Mouse (Mus musculus): Measurements from ENCODE around the gene Tgfbr3. TPM values are rescaled to one million over a fixed set of nuclear protein-coding genes. Genes with fewer than 3 reads are reported as not detected.

Gene Tgfbr3
- total RNA-seq, 2 experiments from 2014 or later: 1.7 to 5.6 TPM

Other genes starting within 250 kb of the Tgfbr3 start
- gene Brdt, start 41.5 kb upstream of the Tgfbr3 start, total RNA-seq (2015): 0.05 and 0.68 TPM in 2 replicates
- 0.30 and 0.58 TPM in 2 replicates for gene Brdt, start 41.5 kb upstream of the Tgfbr3 start, total RNA-seq (2017)
- gene Ephx4, start 113.1 kb upstream of the Tgfbr3 start, total RNA-seq (2015): not detected in 2 replicates
- not detected in 2 replicates for gene Ephx4, start 113.1 kb upstream of the Tgfbr3 start, total RNA-seq (2017)
- gene Lpcat2b, start 141.9 kb upstream of the Tgfbr3 start, total RNA-seq (2015): not detected in 2 replicates
- not detected in 2 replicates for gene Lpcat2b, start 141.9 kb upstream of the Tgfbr3 start, total RNA-seq (2017)
- gene Btbd8, start 148.4 kb upstream of the Tgfbr3 start, total RNA-seq (2015): 4.4 and 6.7 TPM in 2 replicates
- 5.5 and 6.1 TPM in 2 replicates for gene Btbd8, start 148.4 kb upstream of the Tgfbr3 start, total RNA-seq (2017)
- 0.15 TPM in 1 of 2 replicates, not detected in the other for gene Gm42669, start 218.0 kb upstream of the Tgfbr3 start, total RNA-seq (2015)
- gene Gm42669, start 218.0 kb upstream of the Tgfbr3 start, total RNA-seq (2017): 0.07 and 0.62 TPM in 2 replicates
- gene 1700028K03Rik, start 245.1 kb upstream of the Tgfbr3 start, total RNA-seq (2015): 0.02 TPM in 1 of 2 replicates, not detected in the other
- not detected in 2 replicates for gene 1700028K03Rik, start 245.1 kb upstream of the Tgfbr3 start, total RNA-seq (2017)